Mouse (Mus musculus) myocyte (in vitro differentiated cells): ENCODE data around the gene Mast2.

Experiments used
- MAX ChIP-seq: IDR thresholded peaks from one replicate; pipeline ENCODE4 v1.6.1; 2011; ENCODE audit warnings: low read depth, mild to moderate bottlenecking, control low read depth
- POLR2A ChIP-seq: IDR thresholded peaks from one replicate; pipeline ENCODE4 v1.6.1; 2011; ENCODE audit warnings: low read depth, mild to moderate bottlenecking, control low read depth, moderate library complexity; ENCODE audit not compliant: insufficient read length
- POLR2AphosphoS2 ChIP-seq: IDR thresholded peaks from one replicate; pipeline ENCODE4 v1.6.1; 2011; ENCODE audit warnings: low read depth, control low read depth; ENCODE audit not compliant: insufficient read length
- SRF ChIP-seq: IDR thresholded peaks from one replicate; pipeline ENCODE4 v1.6.1; 2011; ENCODE audit warnings: low read depth; ENCODE audit not compliant: control insufficient read depth, insufficient read length
- USF1 ChIP-seq: IDR thresholded peaks from one replicate; pipeline ENCODE4 v1.6.1; 2011; ENCODE audit warnings: low read depth, mild to moderate bottlenecking, control low read depth, moderate library complexity

DNA sequence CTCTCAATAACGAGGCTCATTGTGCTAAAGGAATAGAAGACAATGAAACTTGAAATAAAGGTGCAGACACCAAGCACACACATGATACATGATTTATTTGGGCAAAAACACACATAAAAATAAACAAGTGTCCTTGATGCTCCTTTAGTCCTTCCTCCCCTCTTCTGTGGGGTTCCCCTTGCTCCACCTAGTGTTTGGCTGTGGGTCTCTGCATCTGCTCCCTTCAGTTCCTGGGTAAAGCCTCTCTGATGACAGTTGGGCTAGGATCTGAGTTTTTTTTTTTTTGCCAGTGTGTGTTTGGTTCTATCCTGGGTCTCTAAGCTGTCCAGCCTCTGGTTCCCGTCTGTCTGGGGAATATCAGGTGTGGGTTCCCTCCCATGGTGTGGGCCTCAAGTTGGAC is 181.8 kb downstream of the Mast2 start:
- TF ChIP-seq MAX (no peak), POLR2A (no peak), POLR2AphosphoS2 (no peak), USF1 (no peak), SRF (no peak)
